In the genomic region with DNA sequence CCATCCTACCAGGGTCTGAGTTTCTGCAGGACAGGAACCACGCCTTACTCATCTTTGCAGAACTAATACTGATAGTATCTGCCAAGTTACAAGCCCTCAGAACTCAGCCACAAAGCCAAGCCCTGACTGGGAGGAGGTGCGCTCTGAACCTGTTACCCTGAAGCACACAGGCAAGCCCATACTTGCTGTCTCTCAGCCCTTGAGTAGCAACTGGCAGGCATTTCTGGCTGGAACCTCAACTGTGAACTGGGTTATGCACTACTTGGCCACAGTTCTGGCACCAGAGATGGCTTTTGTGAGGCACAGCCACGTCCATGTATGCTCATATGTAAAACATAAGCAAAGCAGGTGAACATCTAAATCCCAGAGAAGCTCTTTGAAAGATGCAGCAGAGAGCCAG, we compare ENCODE assay signal across 26 mouse cellular contexts.
"Had no signal": no experiment of that assay in that cellular context is flagged by ENCODE, and none has a peak within 500 bp of the region (broad histone marks: within the 10 kb centered on the region; RNA-seq: fewer than 3 reads in every experiment).

No protein-coding gene starts in this region.

- H3K4me2 ChIP-seq: kidney, embryonic 15.5 days; limb, embryonic 12.5 days; limb, embryonic 15.5 days; liver, embryonic 12.5 days; liver, embryonic 15.5 days; lung, embryonic 15.5 days; neural tube, embryonic 12.5 days; neural tube, embryonic 15.5 days; stomach, embryonic 15.5 days had no signal

- DNase-seq: kidney, adult 11 months; kidney, adult 8-10 months; kidney, postnatal 10 days; kidney, postnatal 36 days; layer of hippocampus, postnatal 36 days; left cerebral cortex, postnatal 4 days; lung, adult 18-20 months; lung, postnatal 10 days; lung, postnatal 36 days; midbrain, embryonic 14.5 days; right cerebral cortex, adult 18-20 months; right cerebral cortex, postnatal 25 days; spleen, adult 18-20 months; thymus, adult 18-20 months; thymus, postnatal 36 days had no signal

- H3K9ac ChIP-seq: kidney, embryonic 15.5 days; limb, embryonic 12.5 days; limb, embryonic 15.5 days; liver, embryonic 12.5 days; liver, embryonic 15.5 days; lung, embryonic 15.5 days; neural tube, embryonic 12.5 days; neural tube, embryonic 15.5 days; stomach, embryonic 15.5 days had no signal

- H3K4me3 ChIP-seq: kidney, embryonic 15.5 days; limb, embryonic 12.5 days; limb, embryonic 15.5 days; liver, embryonic 12.5 days; liver, embryonic 15.5 days; lung, embryonic 15.5 days; megakaryocyte, embryonic 14.5 days; midbrain, embryonic 10.5 days; neural tube, embryonic 12.5 days; neural tube, embryonic 15.5 days; stomach, embryonic 15.5 days had no signal

- H3K27ac ChIP-seq: kidney, embryonic 15.5 days; limb, embryonic 12.5 days; limb, embryonic 15.5 days; liver, embryonic 12.5 days; liver, embryonic 15.5 days; lung, embryonic 15.5 days; midbrain, embryonic 10.5 days; neural tube, embryonic 12.5 days; neural tube, embryonic 15.5 days; stomach, embryonic 15.5 days had no signal

- H3K4me1 ChIP-seq: kidney, embryonic 15.5 days; limb, embryonic 12.5 days; megakaryocyte, embryonic 14.5 days; midbrain, embryonic 10.5 days; neural tube, embryonic 12.5 days; neural tube, embryonic 15.5 days had no signal

- ATAC-seq: liver, embryonic 12.5 days had no signal

- H3K9me3 ChIP-seq: kidney, embryonic 15.5 days; limb, embryonic 12.5 days; limb, embryonic 15.5 days; liver, embryonic 12.5 days; liver, embryonic 15.5 days; lung, embryonic 15.5 days; megakaryocyte, embryonic 14.5 days; midbrain, embryonic 10.5 days; neural tube, embryonic 12.5 days; neural tube, embryonic 15.5 days; stomach, embryonic 15.5 days had no signal

- H3K36me3 ChIP-seq: kidney, embryonic 15.5 days; limb, embryonic 12.5 days; limb, embryonic 15.5 days; liver, embryonic 12.5 days; liver, embryonic 15.5 days; lung, embryonic 15.5 days; midbrain, embryonic 10.5 days; neural tube, embryonic 12.5 days; neural tube, embryonic 15.5 days; stomach, embryonic 15.5 days had no signal

- H3K27me3 ChIP-seq: kidney, embryonic 15.5 days; limb, embryonic 12.5 days; limb, embryonic 15.5 days; liver, embryonic 12.5 days; liver, embryonic 15.5 days; lung, embryonic 15.5 days; neural tube, embryonic 12.5 days; neural tube, embryonic 15.5 days; stomach, embryonic 15.5 days had no signal
